Mouse (Mus musculus) CD4-positive, CD25-positive, alpha-beta regulatory T cell, adult 2 months (primary cell): ENCODE results near the gene Unc13a.

Experiments used
- DNase-seq: peaks from one replicate; pipeline ENCODE4 v3.0.0-alpha.2; 2012; ENCODE audit warnings: low read depth, low spot score

Unc13a gene

GRCm38 (mm10) chr8:71588762-71589161 is 82.8 kb downstream of the Unc13a start:
- DNase-seq, result no peak

GRCm38 (mm10) chr8:71586891-71587290 is 84.7 kb downstream of the Unc13a start:
- DNase-seq, result peak; percentile 68

- no peak for DNase-seq
Observed at GRCm38 (mm10) chr8:71580201-71580600, 91.4 kb downstream of the Unc13a start.

GRCm38 (mm10) chr8:71579476-71579875 is 92.1 kb downstream of the Unc13a start:
- no peak for DNase-seq

GRCm38 (mm10) chr8:71579009-71579408 is 92.5 kb downstream of the Unc13a start:
- DNase-seq, result no peak

- no peak for DNase-seq
Observed at GRCm38 (mm10) chr8:71577856-71578387, 93.6 kb downstream of the Unc13a start.

GRCm38 (mm10) chr8:71575020-71575419 is 96.5 kb downstream of the Unc13a start:
- no peak for DNase-seq

- no peak for DNase-seq
Observed at GRCm38 (mm10) chr8:71574426-71574825, 97.1 kb downstream of the Unc13a start.
